In the genomic region with DNA sequence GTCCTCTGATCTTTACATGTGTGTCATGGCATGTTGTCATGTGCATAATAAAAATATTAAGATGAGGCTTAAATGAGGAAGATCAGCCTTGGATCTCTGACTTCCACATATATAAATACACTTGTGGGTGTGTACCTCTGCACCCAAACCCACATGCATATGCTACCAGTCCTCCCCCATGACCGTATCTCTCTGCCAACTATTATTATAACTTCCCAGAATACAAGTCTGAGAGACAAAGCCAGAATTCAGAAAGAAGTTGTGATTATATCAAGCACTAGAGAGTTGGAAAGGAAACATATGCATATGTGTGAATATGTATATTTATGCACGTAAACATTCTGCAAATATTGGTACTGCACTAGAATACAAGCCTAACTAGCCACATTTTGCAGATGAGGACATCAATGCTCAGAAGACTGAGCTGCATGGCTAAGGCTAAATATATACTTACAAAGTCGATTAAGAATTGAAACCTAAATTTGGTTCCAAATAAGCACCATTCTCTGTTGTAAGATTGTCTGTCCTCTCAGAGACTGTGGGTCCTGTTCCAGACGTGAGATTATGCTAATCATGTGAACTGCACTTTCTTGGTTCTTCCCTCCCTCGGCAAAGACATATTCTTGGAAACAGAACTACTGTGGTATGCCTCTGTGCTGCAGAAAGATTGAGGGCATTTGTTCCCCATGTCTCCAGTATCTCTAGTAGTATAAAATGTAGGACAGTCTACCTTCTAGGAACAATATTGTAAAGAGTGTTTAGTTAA, we compare ENCODE assay signal across 17 mouse cellular contexts.
"Had no signal": no experiment of that assay in that cellular context is flagged by ENCODE, and none has a peak within 500 bp of the region (broad histone marks: within the 10 kb centered on the region; RNA-seq: fewer than 3 reads in every experiment).

No protein-coding gene starts in this region.

- H3K36me3 ChIP-seq: lung, embryonic 15.5 days; midbrain, embryonic 13.5 days; midbrain, embryonic 15.5 days; neural tube, embryonic 12.5 days; stomach, embryonic 15.5 days had no signal

- H3K9ac ChIP-seq: liver, postnatal 0 days; lung, embryonic 15.5 days; midbrain, embryonic 13.5 days; midbrain, embryonic 15.5 days; neural tube, embryonic 12.5 days; stomach, embryonic 15.5 days had no signal

- ATAC-seq: liver, postnatal 0 days; lung, postnatal 0 days; midbrain, embryonic 13.5 days; midbrain, embryonic 15.5 days had no signal

- H3K4me2 ChIP-seq: lung, embryonic 15.5 days; midbrain, embryonic 11.5 days; midbrain, embryonic 13.5 days; midbrain, embryonic 15.5 days; neural tube, embryonic 12.5 days; stomach, embryonic 15.5 days had no signal

- H3K4me1 ChIP-seq: lung, embryonic 15.5 days; megakaryocyte, embryonic 14.5 days; midbrain, embryonic 13.5 days; midbrain, embryonic 15.5 days; neural tube, embryonic 12.5 days; stomach, embryonic 15.5 days had no signal

- H3K27ac ChIP-seq: lung, embryonic 15.5 days; macrophage; midbrain, embryonic 13.5 days; midbrain, embryonic 15.5 days; neural tube, embryonic 12.5 days; stomach, embryonic 15.5 days; stomach, postnatal 0 days had no signal

- H3K27me3 ChIP-seq: lung, embryonic 15.5 days; megakaryocyte, embryonic 14.5 days; midbrain, embryonic 13.5 days; midbrain, embryonic 15.5 days; neural tube, embryonic 12.5 days; stomach, embryonic 15.5 days had no signal

- H3K9me3 ChIP-seq: lung, embryonic 15.5 days; megakaryocyte, embryonic 14.5 days; midbrain, embryonic 13.5 days; midbrain, embryonic 15.5 days; neural tube, embryonic 12.5 days; stomach, embryonic 15.5 days had no signal

- DNase-seq: liver, postnatal 0 days; lung, adult 2 months; lung, postnatal 14 days; lung, postnatal 36 days; thymus, adult 18-20 months; thymus, postnatal 14 days; thymus, postnatal 36 days had no signal

- H3K4me3 ChIP-seq: lung, embryonic 15.5 days; megakaryocyte, embryonic 14.5 days; midbrain, embryonic 13.5 days; midbrain, embryonic 15.5 days; neural tube, embryonic 12.5 days; stomach, embryonic 15.5 days had no signal
